Mouse (Mus musculus) mature B cell (primary cell): Measurements from ENCODE around the gene Spns1.
"Not testable (repeated sequence)": the region's sequence is repeated elsewhere in the genome, so short reads cannot be mapped to it uniquely, and the experiment has no call there.

Experiments
- in situ Hi-C: fragments of 300-500 bp; cut with MboI; formaldehyde crosslinking; loops from 2 replicates; pipeline ENCODE4 v1.14.3; 2019

Spns1 gene

DNA sequence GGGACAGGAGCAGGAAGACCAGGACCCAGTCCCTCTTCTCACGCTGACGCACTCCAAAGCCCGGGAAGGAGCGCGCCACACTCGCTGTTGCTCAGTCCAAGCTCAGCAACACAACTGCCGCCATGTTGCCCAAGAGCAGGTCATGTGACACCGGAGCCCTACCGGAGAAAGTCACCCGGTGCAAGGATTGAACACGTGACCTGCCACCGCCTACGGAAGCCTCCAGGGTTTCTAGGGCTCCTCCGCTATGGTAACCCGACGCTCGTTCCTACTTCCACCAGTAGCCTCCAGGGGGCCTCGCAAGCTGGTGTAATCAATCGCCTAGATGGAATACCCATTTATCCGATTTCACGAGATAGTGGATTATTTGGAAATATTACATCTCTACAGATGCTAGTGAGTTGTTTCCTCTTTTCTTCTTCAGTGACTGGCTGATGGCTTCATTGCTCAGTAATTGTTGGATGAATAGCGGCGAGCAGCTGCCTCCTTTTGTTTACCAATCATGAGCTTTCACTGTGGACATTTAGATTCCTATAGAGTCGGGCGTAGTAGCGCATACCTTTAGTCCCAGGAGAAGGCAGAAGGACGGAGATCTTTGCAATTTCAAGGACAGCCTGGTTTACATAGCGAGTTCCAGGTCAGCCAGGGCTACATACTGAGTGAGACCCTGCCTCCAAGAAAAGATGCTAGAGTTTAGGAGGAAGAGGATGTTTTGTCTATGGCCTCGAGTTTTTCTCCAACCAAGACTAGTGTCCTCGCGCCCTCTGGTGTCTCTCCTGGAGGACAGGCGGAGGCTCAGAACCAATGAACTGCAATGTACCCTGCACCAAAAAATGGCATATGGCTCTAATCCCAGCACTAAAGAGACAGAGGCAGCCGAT lies at the start of gene Spns1:
Gene Spns1 (minus strand): TSS at position 173 of the 881 bp plus-strand sequence.
- in situ Hi-C loops: loop anchor here (10.0 kb wide), 1 partner anchor 63 kb away; no protein-coding TSS in a partner anchor

DNA sequence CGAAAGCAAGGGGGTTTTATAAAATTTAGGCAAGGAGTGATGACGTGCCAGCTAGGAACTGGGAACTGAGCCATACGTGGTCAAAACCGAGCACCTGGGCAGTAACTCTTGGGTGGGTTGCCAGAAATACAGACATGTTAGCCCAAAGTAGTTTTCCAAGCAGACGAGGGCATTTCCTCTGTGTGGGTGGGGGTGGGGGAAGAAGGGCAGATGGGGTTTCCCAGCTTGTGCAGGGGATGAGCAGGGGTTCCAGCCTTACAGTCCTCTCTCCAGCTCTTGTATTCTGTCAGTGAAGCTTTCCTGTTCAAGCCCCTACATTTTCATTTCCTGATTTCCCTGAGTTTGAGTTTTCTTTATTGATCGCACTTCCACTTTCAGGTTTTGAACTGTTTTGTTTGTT lies 46.9 kb upstream of the Spns1 start:
- in situ Hi-C loops: no loop called here

DNA sequence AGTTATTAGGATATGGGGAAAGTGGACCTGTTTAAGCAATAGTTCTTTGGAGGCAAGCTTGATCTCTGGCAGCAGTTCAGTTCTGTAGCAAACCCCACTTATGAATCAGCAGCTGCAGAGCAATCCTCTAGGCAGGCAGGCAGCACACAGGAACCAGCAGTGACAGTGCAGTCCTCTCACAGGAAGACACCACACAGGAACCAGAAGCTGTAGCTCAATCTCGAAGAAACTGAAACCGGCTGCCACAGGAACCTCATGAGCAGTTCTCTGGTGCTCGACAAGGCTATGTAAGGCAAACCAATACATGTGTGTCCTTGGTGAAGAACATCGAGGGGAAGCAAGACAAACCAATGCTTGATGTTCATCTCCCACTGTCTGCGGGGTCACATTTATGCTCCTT lies 44.5 kb upstream of the Spns1 start:
- in situ Hi-C loops: no loop called here

DNA sequence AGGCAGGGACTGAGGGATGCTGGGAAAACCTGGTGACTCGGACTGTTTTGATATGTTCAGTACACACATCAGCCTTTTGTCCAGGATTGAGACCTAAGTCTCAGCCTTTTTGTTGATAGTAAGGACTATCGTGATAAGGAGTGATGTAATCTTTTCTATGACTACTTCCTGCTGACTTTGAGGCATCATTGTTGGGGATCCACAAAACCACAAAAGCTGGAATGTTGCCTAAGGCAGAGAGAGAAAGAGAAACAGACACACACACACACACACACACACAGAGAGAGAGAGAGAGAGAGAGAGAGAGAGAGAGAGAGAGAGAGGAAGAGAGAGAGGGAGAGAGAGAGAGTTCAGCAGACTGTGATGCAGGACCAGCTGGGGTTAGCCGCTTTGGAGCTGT lies 41.2 kb upstream of the Spns1 start:
- in situ Hi-C loops: no loop called here

DNA sequence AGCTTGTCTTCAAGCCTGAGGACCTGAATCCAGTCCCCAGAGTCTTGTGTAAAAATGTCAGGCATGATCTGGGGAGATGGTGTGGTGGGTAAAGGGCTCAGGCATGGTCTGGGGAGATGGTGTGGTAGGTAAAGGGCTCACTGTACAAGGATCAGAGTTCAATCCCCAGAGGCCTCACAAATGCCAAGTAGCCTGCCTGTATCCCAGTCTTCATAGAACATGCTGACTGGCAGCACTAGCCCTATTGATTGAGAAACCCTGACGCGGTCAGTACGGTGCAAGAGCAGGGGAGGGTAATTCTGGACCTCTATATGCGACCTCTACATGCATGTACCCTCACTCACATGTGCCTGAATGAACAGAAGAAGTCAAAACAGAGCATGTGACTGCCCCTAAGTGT lies 40.4 kb upstream of the Spns1 start:
- in situ Hi-C loops: no loop called here

DNA sequence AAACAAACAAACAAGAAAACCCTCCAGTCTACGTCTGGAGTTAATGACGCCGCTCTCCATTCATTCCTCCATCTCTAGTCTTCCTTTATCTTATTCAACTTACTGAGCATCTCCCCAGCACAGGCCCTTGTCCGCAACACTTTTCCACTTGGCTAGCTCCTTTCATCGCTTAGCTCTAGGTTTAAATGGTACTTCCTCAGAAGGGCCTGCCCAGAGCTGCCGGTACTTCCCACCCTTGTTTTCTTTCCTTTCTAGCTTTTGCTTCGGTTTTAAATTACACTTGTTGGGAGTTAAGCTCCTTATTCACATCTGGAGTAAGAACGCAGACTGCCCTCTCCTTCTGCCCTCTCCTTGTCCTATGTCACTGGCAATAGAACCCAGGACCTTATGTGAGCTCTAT lies 39.8 kb upstream of the Spns1 start:
- in situ Hi-C loops: no loop called here

DNA sequence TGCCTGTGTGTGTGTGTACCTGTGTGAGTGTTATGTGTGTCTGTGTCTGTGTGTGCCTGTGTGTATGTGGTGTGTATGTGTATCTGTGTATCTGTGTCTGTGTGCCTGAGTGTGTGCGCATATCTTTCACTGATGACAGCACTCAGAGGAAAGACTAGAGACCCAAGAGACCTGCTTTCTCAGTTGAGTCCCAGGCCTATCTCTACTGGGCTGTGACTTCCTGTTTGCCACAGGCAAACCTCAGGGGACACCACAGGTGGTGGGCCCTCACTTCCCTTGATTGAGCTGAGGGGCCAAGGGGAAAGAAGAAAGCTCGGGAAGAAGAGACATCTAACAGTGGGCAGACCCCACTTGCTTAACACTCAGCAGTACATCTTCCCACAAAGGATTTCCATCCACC lies 39.4 kb upstream of the Spns1 start:
- in situ Hi-C loops: no loop called here

DNA sequence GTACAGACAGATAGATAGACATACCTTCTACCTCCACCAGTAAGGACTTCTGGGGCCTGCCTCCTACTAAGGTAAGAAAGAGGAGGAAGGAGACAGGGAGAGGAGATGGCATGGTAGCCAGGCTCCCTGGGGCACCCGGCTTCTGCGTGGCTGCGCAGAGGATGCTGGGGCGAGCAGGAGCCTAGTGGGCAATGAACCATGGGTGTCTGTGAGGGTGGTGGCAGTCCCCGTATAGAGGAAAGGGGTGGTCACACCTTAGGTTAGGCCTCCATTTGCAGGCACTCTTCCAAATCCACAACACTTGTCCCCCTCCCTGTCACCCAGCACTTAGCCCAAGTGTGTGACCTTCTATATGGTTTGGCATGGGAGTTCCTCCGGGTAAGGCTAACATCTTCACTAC lies 37.5 kb upstream of the Spns1 start, which contains the start of gene Cd19:
Gene Cd19 (minus strand): TSS at position 165 of the 400 bp plus-strand sequence.
- in situ Hi-C loops: no loop called here

DNA sequence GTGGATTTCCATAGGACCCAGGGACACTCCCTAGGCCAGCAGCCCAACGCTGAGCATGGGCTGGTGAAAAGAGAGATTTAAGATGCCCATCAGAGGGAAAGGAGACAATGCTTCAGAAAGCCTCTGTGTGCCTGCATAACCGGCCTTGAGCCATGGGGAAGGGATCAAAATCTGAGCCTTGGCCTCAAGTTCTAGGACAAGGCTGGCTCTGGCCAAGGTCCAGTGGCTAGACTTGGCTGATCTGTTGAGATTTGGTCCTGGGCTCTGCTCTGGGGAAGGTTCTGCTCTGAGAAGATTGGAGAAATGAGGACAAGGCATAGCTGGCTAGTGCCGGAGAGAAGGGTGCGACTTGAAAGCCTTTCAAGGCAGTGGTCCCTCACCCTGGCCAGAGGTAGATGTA lies 33.8 kb upstream of the Spns1 start:
- in situ Hi-C loops: no loop called here

DNA sequence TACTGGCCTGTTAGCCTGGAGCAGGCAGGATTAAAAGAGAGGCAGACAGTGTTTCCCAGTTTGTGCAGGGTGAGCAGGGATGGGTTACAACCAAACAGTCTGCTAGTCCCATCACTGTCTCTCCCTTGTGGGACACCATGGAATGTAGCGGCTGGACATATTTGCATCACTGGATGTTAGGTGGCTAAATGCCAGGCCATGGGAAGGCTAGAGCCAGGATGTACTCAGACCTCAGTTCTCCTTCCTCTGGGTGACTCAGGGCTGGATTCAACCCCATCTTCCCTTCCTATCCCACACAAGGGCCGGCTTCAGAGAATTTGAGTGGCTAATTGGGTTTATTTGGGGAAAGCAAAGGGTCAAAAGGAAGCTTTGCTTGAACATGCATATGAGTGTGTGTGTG lies 31.4 kb upstream of the Spns1 start:
- in situ Hi-C loops: no loop called here

DNA sequence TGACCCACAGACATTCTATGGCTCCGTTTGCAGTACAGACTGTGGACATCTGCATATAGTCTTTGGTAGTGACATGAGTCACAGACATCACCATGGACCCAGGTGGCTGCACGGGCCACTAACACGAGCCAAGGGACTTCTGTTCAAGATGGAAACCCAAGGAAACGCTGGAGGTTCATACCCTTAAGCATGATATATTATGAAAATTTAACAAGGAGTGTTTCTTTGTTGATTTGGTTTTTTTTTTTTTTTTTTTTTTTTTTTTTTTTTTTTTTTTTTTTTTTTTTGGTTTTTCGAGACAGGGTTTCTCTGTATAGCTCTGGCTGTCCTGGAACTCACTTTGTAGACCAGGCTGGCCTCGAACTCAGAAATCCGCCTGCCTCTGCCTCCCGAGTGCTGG lies 25.3 kb upstream of the Spns1 start:
- in situ Hi-C loops: not testable (repeated sequence)

DNA sequence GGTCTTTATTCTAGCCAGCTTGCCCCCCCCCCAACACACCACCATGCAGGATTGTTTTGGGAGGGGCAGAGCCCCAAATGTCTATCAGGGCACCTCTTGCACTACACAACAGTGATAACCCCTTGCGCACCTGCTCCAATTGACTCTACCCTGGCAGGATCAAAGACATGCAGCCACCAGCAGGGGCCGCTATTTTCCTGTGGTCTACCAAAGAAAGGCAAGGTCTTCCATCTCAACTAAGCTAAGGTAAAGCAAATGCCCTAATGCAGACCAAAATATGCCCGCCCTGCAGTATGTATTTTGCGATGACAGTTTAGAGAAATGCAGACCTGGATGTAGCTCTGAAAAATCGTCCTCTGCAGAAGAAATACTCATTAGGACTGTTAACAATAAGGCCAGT lies 22.3 kb upstream of the Spns1 start:
- in situ Hi-C loops: loop anchor here (5.0 kb wide), 1 partner anchor 38 kb away; no protein-coding TSS in a partner anchor

DNA sequence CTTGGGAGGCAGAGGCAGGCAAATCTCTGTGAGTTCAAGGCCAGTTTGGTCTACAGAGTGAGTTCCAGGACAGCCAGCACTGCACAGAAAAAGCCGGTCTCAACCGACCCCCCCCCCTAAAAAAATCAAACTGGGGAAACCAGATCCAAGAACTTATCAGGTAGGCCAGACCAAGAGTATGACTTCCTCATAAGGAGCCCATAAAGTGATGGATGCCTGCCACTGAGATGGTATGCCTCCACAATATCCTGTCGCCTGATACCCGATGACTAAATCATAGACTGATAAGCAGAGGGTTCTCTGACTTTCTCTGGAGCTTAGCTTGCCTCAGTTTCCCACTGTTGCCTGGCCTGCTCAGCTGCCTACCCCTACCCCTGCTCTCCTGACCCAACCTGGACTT lies 20.6 kb upstream of the Spns1 start:
- in situ Hi-C loops: loop anchor here (5.0 kb wide), 1 partner anchor 39 kb away; no protein-coding TSS in a partner anchor

DNA sequence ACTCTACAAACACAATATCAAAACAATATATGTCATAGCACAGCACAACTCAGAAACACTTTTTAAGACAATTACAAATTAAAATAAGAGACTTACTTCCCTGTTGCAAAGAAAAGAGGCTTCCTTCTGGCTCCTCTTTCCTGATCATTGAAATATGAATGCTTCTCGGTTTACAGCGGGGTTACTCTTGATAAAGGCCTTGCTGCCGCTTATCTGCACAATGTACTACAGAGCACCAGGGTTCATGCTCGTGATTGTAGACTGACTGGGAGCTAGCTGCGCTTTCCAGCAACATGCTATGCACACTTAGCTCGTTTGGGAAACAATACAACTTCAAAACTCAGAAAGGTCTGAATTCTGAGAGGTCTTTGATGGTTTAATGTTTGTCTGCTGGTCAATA lies 20.0 kb upstream of the Spns1 start:
- in situ Hi-C loops: loop anchor here (5.0 kb wide), 1 partner anchor 40 kb away; no protein-coding TSS in a partner anchor

DNA sequence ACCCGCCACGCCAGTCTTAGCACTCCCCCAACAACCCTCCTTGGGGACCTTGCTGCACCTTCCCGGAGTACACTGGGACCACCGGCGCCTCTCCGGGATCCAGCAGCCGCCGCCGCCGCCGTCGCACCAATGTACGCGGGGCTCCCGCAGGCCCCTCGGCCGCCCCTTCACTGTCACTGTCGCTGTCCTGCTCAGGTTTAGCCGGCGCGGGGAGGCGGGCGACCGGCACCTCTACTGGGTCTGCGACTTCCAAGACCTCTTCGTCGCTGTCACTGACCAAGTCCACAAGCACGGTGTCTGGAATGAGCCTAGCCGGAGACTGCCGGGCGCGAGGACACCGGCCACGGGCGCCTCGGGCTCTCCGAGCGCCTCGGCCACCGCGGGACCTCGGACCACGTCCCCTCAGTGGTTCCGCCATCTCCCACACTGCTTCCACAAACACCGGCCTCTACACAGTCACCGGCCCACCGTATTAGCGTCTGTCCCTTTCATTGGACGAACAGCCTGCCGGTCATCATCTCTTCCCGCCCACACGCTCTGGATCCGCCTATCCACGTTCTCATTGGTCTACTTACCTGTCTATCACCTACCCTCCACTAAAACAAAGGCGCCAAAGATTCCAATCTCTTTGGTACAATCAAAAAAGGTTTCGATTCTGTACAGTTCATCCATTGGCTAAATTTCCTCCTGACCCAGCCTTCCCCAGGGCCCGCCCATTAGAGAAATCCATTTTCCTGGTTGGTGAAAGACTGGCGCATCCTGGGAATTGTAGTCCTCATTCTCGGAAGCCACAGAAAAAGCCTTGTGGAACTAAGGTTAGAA lies 19.3 kb upstream of the Spns1 start, which contains the start of gene Nfatc2ip:
Gene Nfatc2ip (minus strand): TSS at position 440 of the 822 bp plus-strand sequence.
- in situ Hi-C loops: loop anchor here (5.0 kb wide), 1 partner anchor 41 kb away; no protein-coding TSS in a partner anchor

DNA sequence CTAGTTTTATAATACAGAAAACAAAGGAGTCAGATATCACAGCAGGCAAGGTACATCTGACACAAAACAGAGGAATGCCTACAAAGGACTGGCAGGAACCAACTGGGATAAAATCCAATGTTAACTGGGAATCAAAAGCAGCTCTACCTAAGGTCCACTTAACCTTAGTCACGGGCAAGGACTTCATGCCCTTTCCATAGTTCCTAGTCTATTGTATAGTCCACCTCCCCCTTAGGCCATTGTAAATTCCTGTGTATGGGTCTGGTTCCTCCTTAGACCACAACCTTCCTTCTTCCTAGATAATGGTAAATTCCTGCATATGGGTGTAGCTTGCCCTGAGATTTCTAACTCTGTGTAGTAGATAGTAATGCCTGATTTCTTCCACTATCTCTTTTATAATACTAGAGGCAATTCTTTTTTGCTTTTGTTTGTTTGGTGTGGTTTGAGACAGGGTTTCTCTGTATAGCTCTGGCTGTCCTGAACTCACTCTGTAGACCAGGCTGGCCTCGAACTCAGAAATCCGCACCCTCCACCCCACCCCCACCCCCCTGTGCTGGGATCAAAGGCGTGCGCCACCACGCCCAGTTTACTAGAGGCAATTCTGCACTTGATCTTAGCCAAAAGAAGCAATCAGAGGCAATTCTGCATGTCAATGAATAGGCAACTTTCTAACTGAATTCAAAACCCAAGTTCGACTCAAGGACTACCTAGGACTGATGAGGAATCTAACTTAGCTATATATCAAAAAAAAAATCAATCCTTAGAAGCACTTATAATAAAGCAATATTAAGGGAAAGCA lies 15.0 kb upstream of the Spns1 start:
- in situ Hi-C loops: not testable (repeated sequence)

DNA sequence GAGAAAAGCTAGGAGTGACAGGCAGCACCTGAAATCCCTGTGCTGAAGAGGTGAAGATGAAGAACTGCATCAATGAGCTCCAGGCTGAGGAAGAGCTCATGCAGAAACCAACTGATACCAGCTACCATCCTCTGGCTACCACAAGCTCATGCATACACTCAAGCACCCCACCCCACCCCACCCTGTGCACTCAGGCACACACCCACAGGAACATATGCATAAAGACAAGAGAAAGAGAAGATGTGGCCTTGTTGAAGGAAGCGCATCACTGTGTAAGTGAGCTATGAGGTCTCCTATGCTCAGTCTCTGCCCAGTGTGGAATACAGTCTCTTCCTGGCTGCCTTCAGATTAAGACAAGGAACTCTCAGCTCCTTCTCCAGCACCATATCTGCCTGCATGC lies 10.9 kb upstream of the Spns1 start:
- in situ Hi-C loops: no loop called here

DNA sequence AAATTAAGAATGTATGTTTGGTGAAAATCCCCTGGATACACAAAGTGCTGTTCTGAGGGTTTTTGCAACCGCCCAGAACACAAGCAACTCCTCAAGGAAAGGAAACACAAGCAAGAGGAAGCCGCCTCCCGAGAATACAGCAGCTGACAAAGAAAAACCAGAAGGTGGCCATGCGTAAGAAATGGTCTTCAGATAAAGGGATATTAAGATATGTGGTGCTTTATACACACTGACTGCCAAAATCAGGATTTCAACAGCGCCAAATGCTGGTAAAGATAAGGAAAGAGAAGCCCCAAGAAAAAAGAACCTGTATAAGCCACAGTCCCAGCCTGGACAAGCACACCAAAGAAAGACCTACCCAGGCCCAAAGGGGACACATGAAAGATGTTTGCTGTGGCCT lies 6.3 kb upstream of the Spns1 start:
- in situ Hi-C loops: no loop called here

DNA sequence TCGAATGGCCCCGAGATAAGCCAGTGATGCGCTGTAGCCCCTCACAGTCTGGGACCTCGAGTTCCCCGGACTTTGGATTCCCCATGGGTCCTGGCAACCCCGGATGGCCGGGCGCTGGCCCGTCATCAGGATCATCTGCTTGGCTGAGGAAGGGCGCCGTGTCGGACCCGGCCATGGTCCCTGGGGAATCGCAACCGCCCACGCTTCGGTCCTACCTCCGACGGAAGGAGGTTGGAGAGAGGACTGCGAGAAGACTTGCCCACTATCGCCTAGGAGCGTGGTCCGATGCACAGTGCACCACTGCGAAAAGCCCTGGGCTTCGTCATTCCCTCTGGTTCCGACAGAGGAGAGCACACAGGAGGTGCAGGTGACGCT lies 360 bp downstream of the Spns1 start:
- in situ Hi-C loops: loop anchor here (10.0 kb wide), 1 partner anchor 62 kb away; no protein-coding TSS in a partner anchor

DNA sequence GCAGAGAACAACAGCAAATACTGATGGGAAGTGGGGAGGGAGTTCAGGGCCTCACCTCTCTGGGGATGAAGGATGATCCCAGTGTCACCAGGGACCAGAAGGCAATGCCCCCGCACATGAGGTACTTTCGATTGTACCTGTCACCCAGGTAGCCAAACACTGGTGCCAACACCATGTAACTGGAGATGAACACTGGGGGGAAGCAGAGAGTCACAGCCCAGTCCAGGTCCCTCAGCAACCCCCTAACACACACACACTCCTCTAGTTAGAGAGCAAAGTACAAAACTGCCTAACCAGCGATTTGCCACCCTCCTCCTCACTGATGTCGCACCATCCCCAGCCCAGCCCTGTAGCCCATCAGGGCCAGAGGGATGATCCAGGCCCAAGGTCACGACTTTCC lies 2.2 kb downstream of the Spns1 start:
- in situ Hi-C loops: loop anchor here (10.0 kb wide), 1 partner anchor 60 kb away; no protein-coding TSS in a partner anchor

DNA sequence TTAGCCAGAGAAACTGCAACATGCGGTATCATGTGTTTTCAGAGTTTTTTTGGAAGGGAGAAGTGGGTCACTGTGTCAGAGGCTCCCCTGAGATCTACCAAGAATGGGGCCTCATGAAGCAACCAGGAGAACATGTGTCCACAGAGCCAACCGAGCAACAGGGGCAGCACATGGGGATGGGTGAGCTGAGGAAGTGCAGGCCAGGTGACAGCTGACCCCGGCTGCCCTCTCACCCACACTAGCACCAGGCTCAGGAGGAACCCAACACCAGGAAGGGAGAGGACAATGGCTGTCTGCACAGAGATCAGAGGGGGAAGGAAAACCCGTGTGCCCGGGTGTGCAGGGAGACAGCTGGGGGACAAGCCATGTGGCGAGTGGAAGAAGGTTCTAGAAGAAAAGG lies 2.7 kb downstream of the Spns1 start:
- in situ Hi-C loops: loop anchor here (5.0 to 10.0 kb wide), 2 partner anchors 37 to 60 kb away; no protein-coding TSS in a partner anchor
